Mouse (Mus musculus) telencephalon, adult 2 months (tissue): ENCODE results near the gene Mfsd4b3.
"Not testable (repeated sequence)": the region's sequence is repeated elsewhere in the genome, so short reads cannot be mapped to it uniquely, and the experiment has no call there.

Source experiments
- DNase-seq: peaks from one replicate; pipeline ENCODE4 v3.0.0-alpha.2; 2011; ENCODE audit warnings: low read depth, low spot score

Gene Mfsd4b3

GRCm38 (mm10) chr10:39959761-39960440 is at the start of gene Mfsd4b3:
TSS of gene Mfsd4b3 (minus strand) at chr10:39960153.
- DNase-seq = peak; percentile 89

DNA sequence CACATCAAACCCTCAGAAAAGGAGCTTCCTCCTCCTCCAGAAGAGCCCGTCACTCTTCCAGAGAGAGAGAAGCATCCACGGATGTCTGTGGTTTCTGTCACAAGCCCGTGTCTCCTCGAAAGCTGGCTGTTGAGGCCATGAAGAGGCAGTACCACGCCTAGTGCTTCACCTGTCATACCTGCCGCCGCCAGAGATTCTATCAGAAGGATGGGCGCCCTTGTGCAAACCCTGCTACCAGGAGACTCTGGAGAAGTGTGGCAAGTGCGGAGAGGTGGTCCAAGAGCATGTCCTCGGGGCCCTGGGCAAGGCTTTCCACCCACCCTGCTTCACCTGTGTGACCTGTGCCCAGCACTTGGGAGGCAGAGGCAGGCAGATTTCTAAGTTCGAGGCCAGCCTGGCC is 49.6 kb upstream of the Mfsd4b3 start:
- DNase-seq = no peak

- DNase-seq = not testable (repeated sequence)
Observed at GRCm38 (mm10) chr10:40008847-40009246, 48.9 kb upstream of the Mfsd4b3 start.

- no peak for DNase-seq
Observed at GRCm38 (mm10) chr10:40007953-40008352, 48.0 kb upstream of the Mfsd4b3 start.

- DNase-seq = no peak
Observed at GRCm38 (mm10) chr10:40006963-40007362, 47.0 kb upstream of the Mfsd4b3 start.

- no peak for DNase-seq
Observed at GRCm38 (mm10) chr10:40000746-40001145, 40.8 kb upstream of the Mfsd4b3 start.

DNA sequence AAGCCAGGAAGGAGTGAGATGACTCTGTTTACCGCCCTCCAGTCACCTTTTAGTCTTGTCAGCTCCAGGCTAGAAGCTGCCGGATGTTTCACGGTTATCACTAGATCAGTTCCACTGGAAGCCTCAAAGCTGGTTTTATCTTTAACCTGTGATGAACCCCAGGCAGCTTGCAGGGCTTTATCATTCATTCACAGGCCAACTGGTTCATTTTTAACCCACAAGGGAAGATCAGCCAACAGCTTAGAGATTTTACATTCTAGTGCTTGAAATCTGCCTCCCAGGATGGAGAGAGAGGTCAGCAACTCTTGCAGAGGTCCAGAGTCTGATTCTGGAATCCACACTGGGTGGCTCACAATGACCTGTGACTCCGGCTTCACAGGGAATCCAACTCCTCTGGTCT is 31.2 kb upstream of the Mfsd4b3 start:
- DNase-seq = no peak

DNA sequence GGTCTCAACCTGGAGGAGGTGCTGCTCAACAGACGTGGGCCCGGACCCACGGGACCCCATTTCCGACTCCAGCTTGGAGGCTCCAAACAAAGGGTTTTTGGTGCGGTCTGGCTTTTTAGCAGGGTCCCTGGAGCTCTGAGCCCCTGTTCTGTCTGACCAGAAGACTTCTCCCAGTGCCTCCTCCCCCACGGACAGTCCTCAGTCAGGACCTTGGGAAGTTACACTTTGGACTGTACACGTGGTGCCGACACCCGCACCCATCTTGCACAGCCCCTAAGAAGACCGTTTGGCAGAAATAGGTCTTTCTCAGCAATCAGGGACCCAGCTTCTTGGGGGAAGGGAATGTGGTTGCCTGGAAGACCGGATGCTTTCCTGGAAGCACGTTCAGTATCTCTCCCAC is 26.5 kb upstream of the Mfsd4b3 start, which contains the start of gene Mfsd4b5:
Mfsd4b5 (minus strand) TSS at position 181 of the 400 bp plus-strand sequence.
- DNase-seq = no peak

GRCm38 (mm10) chr10:39982604-39983003 is 22.7 kb upstream of the Mfsd4b3 start:
- no peak for DNase-seq

GRCm38 (mm10) chr10:39978231-39978630 is 18.3 kb upstream of the Mfsd4b3 start:
- no peak for DNase-seq

DNA sequence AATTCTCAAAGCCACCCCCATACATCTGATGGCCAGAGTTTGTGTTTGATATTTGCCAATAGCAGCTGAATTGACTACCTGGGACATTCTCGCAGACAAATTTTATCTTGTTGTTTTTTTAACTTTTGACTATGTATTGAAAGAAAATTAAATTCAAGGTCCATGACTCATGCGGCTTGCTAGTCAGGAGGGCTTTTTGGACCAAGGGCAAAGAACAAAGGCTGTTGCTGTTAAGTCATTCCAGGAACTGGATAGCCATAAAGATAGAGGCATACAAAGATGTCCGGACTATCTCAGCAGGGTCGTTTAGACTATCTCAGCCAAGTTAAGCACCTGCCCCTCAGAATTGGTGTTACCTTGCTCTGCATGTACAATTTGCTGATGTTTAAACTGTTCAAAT is 17.4 kb upstream of the Mfsd4b3 start:
- DNase-seq = no peak

GRCm38 (mm10) chr10:39975771-39976170 is 15.8 kb upstream of the Mfsd4b3 start:
- no peak for DNase-seq

- DNase-seq = no peak
Observed at GRCm38 (mm10) chr10:39974982-39975381, 15.0 kb upstream of the Mfsd4b3 start.

DNA sequence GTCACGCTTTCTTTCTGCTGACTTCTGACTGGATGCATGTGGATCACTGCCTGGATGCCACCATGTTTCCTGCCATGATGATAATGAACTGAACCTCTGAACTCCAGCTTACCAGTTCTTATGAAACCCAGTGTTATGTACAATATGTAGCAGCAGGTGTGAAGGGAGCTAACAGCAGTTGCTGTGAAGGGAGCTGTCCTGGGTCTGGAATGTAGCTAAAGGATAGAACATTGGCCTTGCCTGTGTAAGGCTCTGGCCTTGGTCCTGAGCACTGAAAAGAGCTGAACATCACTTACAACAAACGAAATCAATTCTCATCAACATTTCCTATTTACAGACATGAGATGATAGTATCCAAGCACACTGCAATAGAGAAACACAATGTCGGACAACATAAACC is 7.6 kb upstream of the Mfsd4b3 start:
- DNase-seq = no peak

- no peak for DNase-seq
Observed at GRCm38 (mm10) chr10:39961906-39962305, 2.0 kb upstream of the Mfsd4b3 start.

- no peak for DNase-seq
Observed at GRCm38 (mm10) chr10:39960441-39960822, 479 bp upstream of the Mfsd4b3 start.

DNA sequence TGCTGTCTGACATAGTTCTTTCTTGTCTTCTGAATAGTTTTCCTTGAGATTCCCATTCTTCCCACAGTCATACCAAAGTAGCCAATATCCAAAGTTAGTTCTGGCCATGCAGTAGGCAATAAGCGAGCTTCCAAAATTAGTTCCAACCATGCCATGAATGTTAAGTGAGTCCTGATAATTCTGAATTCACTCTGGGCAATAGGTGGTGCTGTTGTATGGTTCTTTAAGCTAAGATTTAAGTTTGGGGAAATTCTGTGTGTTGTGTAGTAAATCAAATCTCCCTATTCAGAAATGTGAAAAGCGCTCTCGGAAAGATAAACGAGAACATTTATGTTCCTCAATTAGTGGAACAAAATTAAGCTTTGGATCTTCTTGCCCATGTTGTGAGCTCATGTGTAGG is 1.7 kb downstream of the Mfsd4b3 start:
- peak; percentile 41 for DNase-seq

DNA sequence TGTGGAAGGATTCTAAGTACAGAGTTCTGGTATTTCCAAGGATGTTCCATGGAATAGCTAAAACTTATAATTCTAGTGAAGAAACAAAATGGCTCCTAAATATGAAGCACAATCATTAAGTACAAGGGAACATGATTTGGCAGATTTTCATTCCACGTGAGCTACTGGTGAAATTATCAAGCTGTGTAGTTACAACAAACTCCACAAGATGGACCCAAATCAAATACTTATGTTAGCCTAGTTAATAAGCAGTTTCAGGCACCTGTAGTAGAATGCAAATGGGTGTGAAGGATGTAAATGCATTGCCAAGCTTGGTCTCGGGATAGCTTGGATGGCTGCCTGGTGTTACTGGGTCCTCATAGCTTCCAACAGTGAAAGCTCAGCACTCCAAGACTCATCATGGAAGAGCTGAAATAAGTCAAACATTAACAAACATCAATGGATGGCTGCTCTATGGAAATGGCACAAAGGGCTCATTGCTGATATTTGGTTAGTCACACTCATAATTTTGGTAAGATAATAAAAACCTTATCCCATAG is 3.5 kb downstream of the Mfsd4b3 start:
- DNase-seq = no peak

- DNase-seq = no peak
Observed at GRCm38 (mm10) chr10:39955163-39955562, 4.8 kb downstream of the Mfsd4b3 start.

- DNase-seq = no peak
Observed at GRCm38 (mm10) chr10:39949377-39949954, 10.5 kb downstream of the Mfsd4b3 start.

DNA sequence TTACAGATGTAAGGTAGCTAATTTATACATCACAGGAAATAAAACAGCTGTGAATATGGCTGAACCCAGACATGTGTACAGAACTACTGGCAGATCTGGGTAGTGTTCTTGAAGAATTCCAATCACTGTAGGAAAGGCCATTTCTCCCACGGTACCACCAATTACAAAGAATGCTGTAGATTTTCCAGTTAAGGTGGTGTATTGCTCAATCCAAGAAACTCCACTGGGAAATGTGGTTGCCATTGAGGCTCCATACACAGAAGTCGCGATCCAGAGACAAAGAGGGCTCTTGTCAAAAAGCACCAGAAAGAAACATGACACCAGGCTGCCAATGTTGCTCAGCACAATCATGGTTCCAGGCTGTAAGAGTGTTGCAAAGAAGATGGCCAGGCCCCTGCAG is 12.8 kb downstream of the Mfsd4b3 start:
- not testable (repeated sequence) for DNase-seq

DNA sequence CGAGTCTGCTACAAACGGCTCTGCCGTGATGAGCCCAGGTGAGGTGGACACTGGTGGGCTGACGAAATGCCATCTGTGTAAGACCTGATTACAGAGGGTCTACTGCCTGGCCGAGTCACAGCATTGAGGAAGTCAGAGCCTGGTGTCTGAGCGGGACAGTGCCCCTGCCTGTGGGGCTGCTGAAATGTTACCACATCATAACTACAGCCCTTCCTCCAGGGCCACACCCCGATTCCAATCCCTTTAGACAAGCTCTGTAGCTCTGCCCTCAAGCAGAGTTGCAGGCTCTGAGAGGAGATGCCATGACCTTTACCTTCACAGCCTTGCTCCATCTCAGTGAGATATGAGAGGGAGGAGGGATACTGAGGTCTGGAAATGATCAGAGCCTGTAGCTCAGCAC is 23.4 kb downstream of the Mfsd4b3 start:
- no peak for DNase-seq

DNA sequence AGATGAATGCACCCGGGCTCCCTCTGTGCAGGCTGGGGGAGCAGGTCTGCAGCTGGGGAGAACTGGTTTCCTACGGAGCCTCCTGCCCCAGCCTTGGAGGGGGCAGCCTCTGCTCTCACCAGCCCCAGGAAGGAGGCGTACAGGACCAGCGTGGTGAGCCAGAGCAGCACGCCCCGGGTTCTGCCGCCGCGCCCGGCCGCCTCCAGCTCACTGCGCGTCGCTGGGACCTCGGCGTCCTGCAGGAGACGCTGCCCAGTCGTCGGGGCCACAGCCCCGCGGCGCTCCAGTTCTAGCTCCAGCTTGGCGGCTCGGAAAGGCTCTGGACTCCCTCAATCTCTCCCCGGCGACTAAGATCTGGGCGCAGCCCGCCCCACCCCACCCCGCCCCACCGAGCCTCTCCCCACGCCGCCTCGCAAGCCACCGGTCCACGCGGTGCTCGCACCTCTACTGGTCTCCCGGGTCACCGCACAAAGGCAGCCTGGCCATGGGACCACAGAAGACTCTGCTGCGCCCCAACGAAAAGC is 33.3 kb downstream of the Mfsd4b3 start, which contains the start of gene Mfsd4b2:
Mfsd4b2 (minus strand) TSS at position 308 of the 524 bp plus-strand sequence.
- DNase-seq = no peak
